Mouse (Mus musculus): ENCODE data around the gene D630003M21Rik. TPM values are rescaled to one million over a fixed set of nuclear protein-coding genes. Genes with fewer than 3 reads are reported as not detected.

The D630003M21Rik gene
- total RNA-seq, 2 experiments from 2014 or later: 3.2 to 3.8 TPM

DNA sequence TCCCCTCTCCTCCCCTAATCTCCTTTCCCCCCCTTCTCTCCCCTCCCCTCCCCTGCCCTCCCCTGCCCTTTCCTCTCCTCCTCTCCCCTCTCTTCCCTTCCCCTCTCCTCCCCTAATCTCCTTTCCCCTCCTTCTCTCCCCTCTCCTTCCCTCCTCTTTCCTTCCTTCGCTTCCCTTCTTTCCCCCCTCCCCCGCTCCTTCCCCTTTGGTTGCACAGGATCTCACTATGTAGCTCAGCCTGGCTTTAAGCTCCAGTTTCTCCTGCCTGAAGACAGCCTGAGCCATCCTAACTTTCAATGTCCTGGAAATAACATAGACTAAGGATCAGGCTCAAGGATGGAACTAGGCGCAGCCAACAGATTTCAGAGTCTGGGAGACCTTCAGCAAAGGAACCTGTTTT is 85.2 kb downstream of the D630003M21Rik start:
- no peak for DNase-seq (ENCODE audit: low spot score in 2 of 2)

DNA sequence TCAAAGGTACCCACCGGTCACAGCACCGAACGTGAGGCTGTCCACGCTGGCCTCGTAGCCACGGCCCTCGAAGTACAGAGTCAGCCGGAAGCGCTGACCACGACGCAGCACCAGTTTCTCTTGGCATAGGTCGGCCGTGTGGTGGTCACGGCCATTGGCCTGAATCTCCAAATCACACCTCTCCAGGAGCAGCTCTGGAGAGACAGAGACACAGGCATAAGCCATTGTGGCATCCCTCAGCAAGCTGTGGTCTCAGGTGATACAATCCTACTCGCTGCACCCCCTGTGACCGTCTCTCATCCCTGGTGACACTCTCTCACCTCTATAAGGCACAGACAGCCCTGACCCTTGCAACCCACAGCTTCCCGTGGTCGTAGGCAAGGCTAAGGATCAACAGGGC is 86.0 kb downstream of the D630003M21Rik start:
- no peak for DNase-seq (ENCODE audit: low spot score in 2 of 2)

- DNase-seq (ENCODE audit: low spot score in 2 of 2): no peak
These were observed 87.2 kb downstream of the D630003M21Rik start for GRCm38 (mm10) chr2:158141690-158142440.

GRCm38 (mm10) chr2:158141271-158141670 is 87.8 kb downstream of the D630003M21Rik start:
- no peak for DNase-seq (ENCODE audit: low spot score in 2 of 2)

DNA sequence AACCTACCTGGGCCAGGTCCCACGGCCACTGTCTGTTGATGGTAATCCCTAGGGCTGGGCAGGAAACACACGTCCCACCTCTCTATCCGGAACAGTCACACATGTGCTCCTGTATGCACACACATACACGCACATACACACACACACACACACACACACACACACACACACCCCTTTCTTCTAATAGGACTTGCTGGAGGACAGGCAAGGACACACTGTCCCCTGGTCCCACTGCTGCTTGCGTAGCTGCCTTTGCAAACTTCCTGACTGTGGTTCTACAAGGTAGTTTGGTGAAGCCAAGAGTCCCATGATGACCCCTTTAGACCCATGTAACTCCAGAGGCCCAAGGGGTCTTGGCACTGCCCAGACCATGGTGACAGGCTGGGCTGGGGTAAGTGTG is 88.4 kb downstream of the D630003M21Rik start:
- no peak for DNase-seq (ENCODE audit: low spot score in 2 of 2)

DNA sequence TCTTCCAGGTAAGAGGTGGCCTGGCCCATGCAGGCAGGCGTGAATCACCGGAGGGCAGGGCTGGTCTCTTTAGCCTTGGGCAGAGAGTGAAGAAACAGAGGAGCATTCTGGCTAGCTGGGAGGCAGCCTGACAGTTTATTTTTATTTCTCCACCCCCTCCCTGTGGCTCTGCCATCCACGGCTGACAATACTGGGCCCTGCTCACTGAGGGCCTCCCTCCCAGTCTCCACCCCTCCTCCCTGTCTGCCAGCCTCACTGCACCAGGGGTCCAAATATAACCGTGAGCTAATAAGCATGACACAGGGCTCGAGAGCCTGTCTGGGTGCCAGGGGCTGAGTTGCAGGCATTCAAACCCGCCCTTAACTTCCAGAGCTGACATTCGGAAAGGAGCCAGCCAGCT is 89.4 kb downstream of the D630003M21Rik start:
- DNase-seq (ENCODE audit: low spot score in 2 of 2): peak; percentile 7 to 41

GRCm38 (mm10) chr2:158138778-158139177 is 90.2 kb downstream of the D630003M21Rik start:
- DNase-seq (ENCODE audit: low spot score in 2 of 2): no peak

- DNase-seq (ENCODE audit: low spot score in 2 of 2): no peak
These were observed 91.3 kb downstream of the D630003M21Rik start for GRCm38 (mm10) chr2:158137771-158138170.

DNA sequence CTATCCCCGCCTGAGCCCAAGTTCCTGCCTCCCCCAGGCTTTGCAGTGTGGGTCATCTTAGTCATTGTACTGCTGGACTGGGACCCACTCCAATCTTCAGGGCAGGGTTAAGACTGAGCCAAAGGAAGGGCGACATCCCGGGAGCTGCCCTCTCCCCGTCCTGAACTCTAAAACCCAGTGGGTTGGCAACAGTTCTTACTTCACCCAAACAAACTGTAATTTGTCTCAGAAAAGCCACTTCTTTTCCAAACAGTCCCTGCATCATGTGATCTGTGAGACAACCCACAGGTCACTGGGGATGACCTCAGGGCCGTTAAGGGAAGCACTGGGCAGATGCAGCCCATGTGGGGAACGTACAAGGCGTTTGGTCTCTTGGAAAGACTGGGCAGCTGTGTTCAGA is 92.8 kb downstream of the D630003M21Rik start:
- DNase-seq (ENCODE audit: low spot score in 2 of 2): no peak

GRCm38 (mm10) chr2:158133050-158133449 is 96.0 kb downstream of the D630003M21Rik start:
- DNase-seq (ENCODE audit: low spot score in 2 of 2): no peak

Small RNAs within 50 kb of the gene (microRNA-seq; reads per million reads assigned to microRNA genes)
- 0.21 to 0.25 reads per million in 2 experiments for gene Mir7685

Other genes with a start within 250 kb of the D630003M21Rik start
- 10 to 100 TPM; 21.0 to 23.5 TPM for gene Tti1, start 200.8 kb downstream of the D630003M21Rik start, total RNA-seq (2021)
- gene Rprd1b, start 200.7 kb downstream of the D630003M21Rik start, total RNA-seq (2021): 10 to 100 TPM; 74.0 to 79.9 TPM
- gene Tgm2, start 82.8 kb downstream of the D630003M21Rik start, total RNA-seq (2021): 10 to 100 TPM; 10.7 to 10.8 TPM
- gene Bpi, start 28.9 kb upstream of the D630003M21Rik start, total RNA-seq (2021): not detected
- 1 to 10 TPM; 1.3 to 1.5 TPM for gene Lbp, start 77.3 kb upstream of the D630003M21Rik start, total RNA-seq (2021)
- gene Snhg11, start 146.4 kb upstream of the D630003M21Rik start, total RNA-seq (2021): 100 to 1,000 TPM; 627 to 661 TPM
- gene Ralgapb, start 180.6 kb upstream of the D630003M21Rik start, total RNA-seq (2021): 100 to 1,000 TPM; 110 to 112 TPM

Data from left cerebral cortex, adult 18-20 months (tissue).